Mouse (Mus musculus) megakaryocyte, embryonic 14.5 days (primary cell): ENCODE measurements around the gene Zfp738.
"Not testable (repeated sequence)": the region's sequence is repeated elsewhere in the genome, so short reads cannot be mapped to it uniquely, and the experiment has no call there.

Experiments
- FLI1 ChIP-seq: IDR thresholded peaks from 2 replicates; pipeline ENCODE4 v1.6.1; 2012; ENCODE audit warnings: low read length, inconsistent platforms, mixed read lengths
- GATA1 ChIP-seq: IDR thresholded peaks from 3 replicates; pipeline ENCODE4 v1.6.1; 2012; ENCODE audit warnings: mixed read lengths, low read length, inconsistent platforms, borderline replicate concordance

DNA sequence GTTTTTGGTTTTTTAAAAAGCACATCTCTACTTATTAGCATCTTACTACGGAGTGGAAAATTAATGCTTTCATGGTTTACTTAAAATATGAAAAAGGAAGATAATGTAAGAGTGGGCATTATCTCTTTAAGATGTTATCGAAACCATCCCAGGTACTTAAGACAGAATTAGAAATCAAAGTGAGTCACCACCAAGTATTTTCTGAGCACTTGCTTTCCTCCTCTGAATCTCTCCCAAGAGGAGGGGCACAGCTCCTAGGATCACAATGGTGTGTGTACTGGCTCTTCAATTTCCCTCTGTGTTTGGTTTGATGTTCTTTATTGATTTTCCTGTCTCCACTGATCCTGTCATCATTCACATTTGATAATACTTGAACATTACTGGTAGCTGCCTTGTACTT is 3.0 kb downstream of the Zfp738 start:
- TF ChIP-seq GATA1, FLI1: not testable (repeated sequence)
